Comparison of ENCODE assay signal across 14 mouse cellular contexts in the genomic region with DNA sequence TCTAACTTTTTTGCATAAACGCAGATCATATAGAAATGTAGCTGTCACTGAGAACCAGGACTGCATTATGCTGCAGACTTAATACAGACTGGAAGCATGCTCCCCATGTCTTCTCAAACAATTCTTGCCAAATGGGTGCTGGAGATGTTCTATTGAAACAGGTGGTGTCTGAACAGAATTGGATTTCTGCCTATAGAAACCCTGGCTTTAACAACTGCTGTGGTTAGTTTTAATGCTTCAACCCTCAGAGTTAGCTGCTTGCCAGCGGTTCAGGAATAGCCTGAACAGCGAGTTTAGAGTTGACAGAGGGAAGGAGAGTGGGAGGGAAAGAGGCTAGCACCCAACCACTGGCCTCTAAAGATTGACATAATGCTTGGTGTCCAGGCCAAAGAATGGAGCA.
A peak's percentile ranks its signal among the peaks of the same experiment; 100 is the strongest.
DNase-seq lines count a peak whose midpoint lies in the region; ATAC-seq and TF ChIP-seq lines count a peak whose summit lies in the region.
"Had no signal": no experiment of that assay in that cellular context is flagged by ENCODE, and none has a peak within 500 bp of the region (broad histone marks: within the 10 kb centered on the region; RNA-seq: fewer than 3 reads in every experiment).

No protein-coding gene starts in this region.

- no peaks in the 10 kb centered on the region for H3K9me3 ChIP-seq in embryonic facial prominence, embryonic 14.5 days (ENCODE audit: control insufficient read depth, low read length)
- no peaks in the 10 kb centered on the region for H3K9me3 ChIP-seq in embryonic facial prominence, embryonic 10.5 days
- no peaks in the 10 kb centered on the region for H3K9me3 ChIP-seq in heart, embryonic 11.5 days (replicated peaks; ENCODE audit: control insufficient read depth, low read length)
- H3K9me3 ChIP-seq: embryonic facial prominence, embryonic 15.5 days; kidney, embryonic 15.5 days; limb, embryonic 13.5 days had no signal

- H3K27me3 ChIP-seq in embryonic facial prominence, embryonic 14.5 days (replicated peaks; ENCODE audit: control insufficient read depth, insufficient read depth, low read length), result no peaks in the 10 kb centered on the region
- H3K27me3 ChIP-seq in embryonic facial prominence, embryonic 10.5 days (replicated peaks; ENCODE audit: low read depth, poor library complexity, severe bottlenecking), result no peaks in the 10 kb centered on the region
- H3K27me3 ChIP-seq in heart, embryonic 11.5 days (ENCODE audit: control insufficient read depth, insufficient read depth, low read length), result no peaks in the 10 kb centered on the region
- H3K27me3 ChIP-seq: embryonic facial prominence, embryonic 15.5 days; kidney, embryonic 15.5 days; limb, embryonic 13.5 days had no signal

- H3K4me3 ChIP-seq in embryonic facial prominence, embryonic 14.5 days (ENCODE audit: low read depth, low read length), result no peak overlapping the region
- H3K4me3 ChIP-seq in embryonic facial prominence, embryonic 10.5 days, result no peak overlapping the region
- no peak overlapping the region for H3K4me3 ChIP-seq in layer of hippocampus, adult 2 months
- no peak overlapping the region for H3K4me3 ChIP-seq in heart, embryonic 11.5 days (ENCODE audit: low read depth, low read length)
- H3K4me3 ChIP-seq: embryonic facial prominence, embryonic 15.5 days; kidney, embryonic 15.5 days; limb, embryonic 13.5 days had no signal

- H3K27ac ChIP-seq in embryonic facial prominence, embryonic 14.5 days (replicated peaks; ENCODE audit: low read depth, low read length), result no peak overlapping the region
- no peak overlapping the region for H3K27ac ChIP-seq in embryonic facial prominence, embryonic 10.5 days (replicated peaks)
- peak overlapping the region; percentile 52 for H3K27ac ChIP-seq in layer of hippocampus, adult 2 months
- no peak overlapping the region for H3K27ac ChIP-seq in heart, embryonic 11.5 days (ENCODE audit: low read depth, low read length)
- H3K27ac ChIP-seq: embryonic facial prominence, embryonic 15.5 days; kidney, embryonic 15.5 days; limb, embryonic 13.5 days had no signal

- no peak for TF ChIP-seq POLR2A in brain, embryonic 14.5 days (IDR thresholded peaks at IDR 0.05; ENCODE audit: borderline replicate concordance, extremely low read depth, insufficient read depth, insufficient read length, poor library complexity, severe bottlenecking)

- DNase-seq in embryonic facial prominence, embryonic 14.5 days (ENCODE audit: low spot score), result peak; percentile 29
- no peak for DNase-seq in embryonic facial prominence, embryonic 10.5 days (ENCODE audit: low spot score)
- peak; percentile 27 to 58 for DNase-seq in layer of hippocampus, adult 2 months (ENCODE audit: low spot score in 2 of 2)
- no peak for DNase-seq in layer of hippocampus, postnatal 10 days (ENCODE audit: low spot score in 2 of 2)
- DNase-seq in brain, embryonic 14.5 days (ENCODE audit: low read depth), result peak; percentile 46
- peak; percentile 31 to 37 for DNase-seq in layer of hippocampus, adult 8-10 months (ENCODE audit: low spot score in 2 of 2)
- DNase-seq in thymus, postnatal 14 days, result no peak
- DNase-seq: B cell, adult 2 months had no signal

- WGBS in embryonic facial prominence, embryonic 14.5 days, result 81% methylated on average over 3 of the region's 3 CpGs
- WGBS in embryonic facial prominence, embryonic 10.5 days, result 90% methylated on average over 3 of the region's 3 CpGs
- WGBS in heart, embryonic 11.5 days (ENCODE audit: insufficient replicate concordance), result 85% methylated on average over 3 of the region's 3 CpGs

- no peak for TF ChIP-seq CTCF in layer of hippocampus, adult 2 months (conservative IDR thresholded peaks at IDR 0.05)
- TF ChIP-seq CTCF in brain, embryonic 14.5 days (IDR thresholded peaks at IDR 0.05; ENCODE audit: borderline replicate concordance, extremely low read depth, insufficient read depth, insufficient read length), result no peak

- H3K9ac ChIP-seq in embryonic facial prominence, embryonic 14.5 days (ENCODE audit: low read depth, low read length), result no peak overlapping the region
- no peak overlapping the region for H3K9ac ChIP-seq in heart, embryonic 11.5 days (ENCODE audit: low read depth, low read length)
- H3K9ac ChIP-seq: embryonic facial prominence, embryonic 15.5 days; kidney, embryonic 15.5 days; limb, embryonic 13.5 days had no signal

- ATAC-seq in embryonic facial prominence, embryonic 14.5 days (ENCODE audit: low read depth), result no peak
- no peak for ATAC-seq in heart, embryonic 11.5 days (replicated peaks; ENCODE audit: insufficient number of reproducible peaks, low FRiP score, low TSS enrichment)
- ATAC-seq: forebrain, embryonic 16.5 days; inflammation-experienced regulatory T-cells, adult 6 months had no signal

- peaks cover 10% of the 10 kb centered on the region; the same call in 1 of the 2 replicates for H3K4me1 ChIP-seq in embryonic facial prominence, embryonic 14.5 days (ENCODE audit: control insufficient read depth, insufficient read depth, low read length)
- H3K4me1 ChIP-seq in embryonic facial prominence, embryonic 10.5 days, result peaks cover 15% of the 10 kb centered on the region
- H3K4me1 ChIP-seq in heart, embryonic 11.5 days (ENCODE audit: control insufficient read depth, insufficient read depth, low read length), result no peaks in the 10 kb centered on the region

- H3K4me2 ChIP-seq in embryonic facial prominence, embryonic 14.5 days (ENCODE audit: low read depth, low read length), result no peak overlapping the region
- no peak overlapping the region for H3K4me2 ChIP-seq in heart, embryonic 11.5 days
- H3K4me2 ChIP-seq: embryonic facial prominence, embryonic 15.5 days; kidney, embryonic 15.5 days; limb, embryonic 13.5 days had no signal

- H3K36me3 ChIP-seq in embryonic facial prominence, embryonic 14.5 days (ENCODE audit: control insufficient read depth, insufficient read depth, low read length), result no peaks in the 10 kb centered on the region
- H3K36me3 ChIP-seq in embryonic facial prominence, embryonic 10.5 days (replicated peaks), result peaks cover 7% of the 10 kb centered on the region; the same call in 1 of the 2 replicates
- H3K36me3 ChIP-seq in heart, embryonic 11.5 days (ENCODE audit: control insufficient read depth, insufficient read depth, low read length), result no peaks in the 10 kb centered on the region
- H3K36me3 ChIP-seq: embryonic facial prominence, embryonic 15.5 days; kidney, embryonic 15.5 days; limb, embryonic 13.5 days had no signal

Comparison
In these comparisons a context has a peak if more than half of its experiments do, and no peak if none do; other contexts are left out.
1. DNase-seq: peak in embryonic facial prominence, embryonic 14.5 days (single experiment), layer of hippocampus, adult 2 months (2 of 2), brain, embryonic 14.5 days (single experiment) and layer of hippocampus, adult 8-10 months (2 of 2); none in embryonic facial prominence, embryonic 10.5 days (single experiment), layer of hippocampus, postnatal 10 days (0 of 2) and thymus, postnatal 14 days (single experiment).